Comparison of ENCODE assay signal across 16 mouse cellular contexts in genomic region chr3:51316876-51317275, GRCm38 (mm10).
"Had no signal": no experiment of that assay in that cellular context is flagged by ENCODE, and none has a peak within 500 bp of the region (broad histone marks: within the 10 kb centered on the region; RNA-seq: fewer than 3 reads in every experiment).

No protein-coding gene starts in this region.

- H3K9ac ChIP-seq: liver, embryonic 14.5 days; lung, embryonic 15.5 days; midbrain, embryonic 13.5 days; midbrain, embryonic 15.5 days; neural tube, embryonic 12.5 days; stomach, embryonic 15.5 days had no signal

- H3K4me1 ChIP-seq: lung, embryonic 15.5 days; midbrain, embryonic 13.5 days; midbrain, embryonic 15.5 days; neural tube, embryonic 12.5 days; stomach, embryonic 15.5 days had no signal

- DNase-seq: lung, adult 2 months; lung, postnatal 14 days; lung, postnatal 4 days; right cerebral cortex, postnatal 14 days; thymus, adult 2 months; thymus, postnatal 25 days; thymus, postnatal 4 days had no signal

- H3K4me3 ChIP-seq: lung, embryonic 15.5 days; megakaryocyte, embryonic 14.5 days; midbrain, embryonic 13.5 days; midbrain, embryonic 15.5 days; neural tube, embryonic 12.5 days; stomach, embryonic 15.5 days had no signal

- H3K36me3 ChIP-seq: stomach, embryonic 15.5 days had no signal

- H3K4me2 ChIP-seq: lung, embryonic 15.5 days; midbrain, embryonic 11.5 days; midbrain, embryonic 13.5 days; midbrain, embryonic 15.5 days; neural tube, embryonic 12.5 days; stomach, embryonic 15.5 days had no signal

- H3K27ac ChIP-seq: liver, embryonic 14.5 days; midbrain, embryonic 13.5 days; midbrain, embryonic 15.5 days; neural tube, embryonic 12.5 days; stomach, embryonic 15.5 days; stomach, postnatal 0 days had no signal

- H3K27me3 ChIP-seq: lung, embryonic 15.5 days; megakaryocyte, embryonic 14.5 days; midbrain, embryonic 13.5 days; midbrain, embryonic 15.5 days; neural tube, embryonic 12.5 days; stomach, embryonic 15.5 days had no signal

- H3K9me3 ChIP-seq: lung, embryonic 15.5 days; megakaryocyte, embryonic 14.5 days; midbrain, embryonic 13.5 days; midbrain, embryonic 15.5 days; neural tube, embryonic 12.5 days; stomach, embryonic 15.5 days had no signal

- ATAC-seq: midbrain, embryonic 13.5 days; midbrain, embryonic 15.5 days had no signal
